Mouse (Mus musculus) urinary bladder, postnatal 14 days (tissue): ENCODE results near the gene Plcb2.
A peak's percentile ranks its signal among the peaks of the same experiment; 100 is the strongest.

Experiments used
- DNase-seq: peaks from one replicate; pipeline ENCODE4 v3.0.0; 2021; ENCODE audit warnings: low spot score

The Plcb2 gene

GRCm38 (mm10) chr2:118728337-118728736, at the start of gene Plcb2:
Plcb2 (minus strand) TSS chr2:118728438.
- no peak for DNase-seq

GRCm38 (mm10) chr2:118776295-118776694, 48.1 kb upstream of the Plcb2 start:
- DNase-seq = no peak

- DNase-seq = no peak
These were observed 47.6 kb upstream of the Plcb2 start for GRCm38 (mm10) chr2:118775846-118776245.

GRCm38 (mm10) chr2:118775396-118775795, 47.2 kb upstream of the Plcb2 start:
- no peak for DNase-seq

GRCm38 (mm10) chr2:118774536-118774935, 46.3 kb upstream of the Plcb2 start:
- DNase-seq = no peak

- DNase-seq = no peak
These were observed 44.1 kb upstream of the Plcb2 start, which contains the start of gene Phgr1 for GRCm38 (mm10) chr2:118772158-118772874. Phgr1 (plus strand) TSS chr2:118772769.

GRCm38 (mm10) chr2:118766041-118767033, 38.1 kb upstream of the Plcb2 start:
- DNase-seq = no peak

- DNase-seq = no peak
These were observed 36.6 kb upstream of the Plcb2 start for GRCm38 (mm10) chr2:118764875-118765274.

- no peak for DNase-seq
These were observed 36.0 kb upstream of the Plcb2 start for GRCm38 (mm10) chr2:118764094-118764831.

- DNase-seq = no peak
These were observed 35.2 kb upstream of the Plcb2 start for GRCm38 (mm10) chr2:118763469-118763868.

GRCm38 (mm10) chr2:118762784-118763148, 34.5 kb upstream of the Plcb2 start:
- DNase-seq = no peak

- peak; percentile 96 for DNase-seq
These were observed 33.9 kb upstream of the Plcb2 start, which contains the start of gene Ccdc9b for GRCm38 (mm10) chr2:118761906-118762783. Ccdc9b (minus strand) TSS chr2:118762661.

- no peak for DNase-seq
These were observed 33.1 kb upstream of the Plcb2 start for GRCm38 (mm10) chr2:118761358-118761757.

GRCm38 (mm10) chr2:118760311-118761025, 32.2 kb upstream of the Plcb2 start:
- DNase-seq = no peak

GRCm38 (mm10) chr2:118759828-118760227, 31.6 kb upstream of the Plcb2 start:
- DNase-seq = peak; percentile 65

GRCm38 (mm10) chr2:118756103-118756502, 27.9 kb upstream of the Plcb2 start:
- no peak for DNase-seq

- no peak for DNase-seq
These were observed 27.2 kb upstream of the Plcb2 start for GRCm38 (mm10) chr2:118755407-118755806.

GRCm38 (mm10) chr2:118754143-118754542, 25.9 kb upstream of the Plcb2 start:
- DNase-seq = no peak

GRCm38 (mm10) chr2:118752792-118753108, 24.5 kb upstream of the Plcb2 start:
- DNase-seq = no peak
